Mouse (Mus musculus): Measurements from ENCODE around the gene Cc2d1b.

GRCm38 (mm10) chr4:108598306-108598705, 21.4 kb upstream of the Cc2d1b start:
- TF ChIP-seq CTCF (IDR thresholded peaks at IDR 0.05; ENCODE audit: low read depth, low read length) (no peak), EP300 (IDR thresholded peaks at IDR 0.05; ENCODE audit: insufficient read depth, low read depth, low read length) (no peak), POLR2A (IDR thresholded peaks at IDR 0.05; ENCODE audit: insufficient read depth, low read length) (no peak)

Data from ES-Bruce4 (cell line).